Mouse (Mus musculus): ENCODE measurements at regions not wholly inside any gene's neighbourhood (a gene's known extent, or its start where the extent isn't known, plus 50 kb on each side); places are given as distances from the start of the nearest gene placed in this dataset.

DNA sequence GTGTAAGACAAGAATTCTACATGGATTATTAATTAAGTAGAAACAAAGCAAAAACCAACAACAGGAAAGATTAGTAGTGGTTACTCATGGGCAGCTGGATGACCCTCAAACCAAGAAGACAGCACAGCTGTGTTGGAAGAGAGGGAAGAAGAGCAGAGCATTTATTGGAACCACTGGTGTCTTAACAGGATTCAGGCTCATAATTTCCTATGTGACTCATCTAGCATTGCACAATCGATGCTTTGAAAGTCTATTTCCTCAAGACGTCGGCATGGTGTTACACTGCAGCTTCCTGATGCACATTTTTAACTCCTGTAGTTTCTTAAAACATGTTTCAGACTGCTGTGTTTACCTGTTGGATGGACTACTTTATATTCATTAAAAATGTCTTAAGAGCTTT, 221.1 kb downstream of the Gja1 start:
- no peak for ATAC-seq (ENCODE audit: insufficient read depth, low FRiP score, low read depth)
- Histone ChIP-seq H3K36me3 (no peaks in the 10 kb centered on the region), H3K4me2 (no peak overlapping the region), H3K9ac (no peak overlapping the region), H3K4me3 (replicated peaks) (no peak overlapping the region), H3K9me3 (no peaks in the 10 kb centered on the region), H3K27me3 (replicated peaks) (no peaks in the 10 kb centered on the region), H3K4me1 (no peaks in the 10 kb centered on the region), H3K27ac (no peak overlapping the region)
- 65% methylated on average over 3 of the region's 3 CpGs for whole genome bisulfite sequencing

DNA sequence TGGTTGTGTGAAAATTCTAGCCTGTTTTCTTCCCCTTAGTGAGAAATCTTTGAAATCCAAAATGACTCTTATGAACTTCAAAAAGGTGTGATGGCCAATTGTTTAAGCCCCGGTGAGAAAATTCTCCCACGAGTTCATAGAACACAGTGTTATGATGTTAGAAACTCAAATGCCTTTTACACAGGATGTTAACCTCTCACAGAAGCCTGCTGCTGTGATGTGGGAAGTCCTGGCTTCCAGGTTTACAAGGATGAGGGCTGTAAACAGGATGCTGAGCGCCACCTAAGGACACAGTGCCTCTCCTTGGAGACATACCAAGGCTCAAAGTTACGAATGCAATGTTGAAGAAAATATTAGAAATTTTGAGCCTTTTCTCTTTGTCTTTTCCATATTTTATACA, 222.8 kb downstream of the Gja1 start:
- Histone ChIP-seq H3K4me2 (no peak overlapping the region), H3K36me3 (no peaks in the 10 kb centered on the region), H3K4me3 (replicated peaks) (no peak overlapping the region), H3K4me1 (no peaks in the 10 kb centered on the region), H3K27ac (no peak overlapping the region), H3K9me3 (no peaks in the 10 kb centered on the region), H3K27me3 (replicated peaks) (no peaks in the 10 kb centered on the region), H3K9ac (no peak overlapping the region)
- WGBS = 56% methylated on average over 4 of the region's 4 CpGs
- ATAC-seq (ENCODE audit: insufficient read depth, low FRiP score, low read depth) = no peak

GRCm38 (mm10) chr10:56611564-56612288, 234.6 kb downstream of the Gja1 start:
- Histone ChIP-seq H3K27ac (no peak overlapping the region), H3K4me2 (no peak overlapping the region), H3K9ac (no peak overlapping the region), H3K4me1 (no peaks in the 10 kb centered on the region), H3K4me3 (replicated peaks) (no peak overlapping the region), H3K36me3 (no peaks in the 10 kb centered on the region), H3K27me3 (replicated peaks) (no peaks in the 10 kb centered on the region), H3K9me3 (no peaks in the 10 kb centered on the region)
- 67% methylated on average over 8 of the region's 8 CpGs for WGBS
- ATAC-seq (ENCODE audit: insufficient read depth, low FRiP score, low read depth) = no peak

- no peak for ATAC-seq (ENCODE audit: insufficient read depth, low FRiP score, low read depth)
Measured at GRCm38 (mm10) chr10:56642656-56643055, 265.5 kb downstream of the Gja1 start.

DNA sequence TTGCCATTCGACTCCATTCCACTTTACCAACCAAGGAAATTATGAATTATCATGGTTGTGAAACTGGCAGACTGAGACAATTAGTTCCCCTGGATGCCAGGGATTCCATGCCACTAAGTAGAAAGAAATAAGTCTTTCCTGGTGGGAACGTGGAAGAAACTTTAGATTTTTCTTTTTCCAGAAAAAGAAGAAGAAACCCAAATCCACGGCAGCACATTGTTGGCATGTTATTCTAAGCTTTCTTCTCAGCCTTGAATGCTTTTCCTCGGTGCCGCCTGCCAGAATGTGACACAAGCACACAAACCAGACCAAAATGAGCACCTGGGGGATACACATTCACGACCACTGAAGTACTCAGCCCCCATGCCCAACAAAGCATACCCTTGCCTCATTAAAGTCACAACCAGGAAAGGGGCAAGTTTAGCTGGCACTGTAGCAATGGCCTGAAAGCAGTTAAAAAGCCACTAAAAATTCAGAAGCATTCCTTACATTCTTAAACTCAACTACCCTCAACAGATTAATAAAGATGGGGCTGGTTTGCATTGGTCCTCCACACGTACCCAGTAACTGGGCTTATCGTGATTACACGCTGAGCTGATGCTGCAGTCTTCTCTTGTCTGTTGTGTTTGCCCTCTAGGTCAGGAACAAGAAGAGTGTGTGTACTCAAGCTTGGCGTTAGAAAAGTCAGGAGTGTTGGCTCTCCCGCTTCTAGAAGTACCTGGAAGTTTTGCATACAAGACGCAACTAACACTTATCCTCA, 266.4 kb downstream of the Gja1 start:
- H3K27me3 ChIP-seq (replicated peaks) = no peaks in the 10 kb centered on the region
- no peak for ATAC-seq (ENCODE audit: insufficient read depth, low FRiP score, low read depth)
- WGBS = 60% methylated on average over 12 of the region's 12 CpGs

More at GRCm38 (mm10) chr10:56642656-56643055, 265.5 kb downstream of the Gja1 start:
- Histone ChIP-seq H3K27ac (no peak overlapping the region), H3K4me3 (replicated peaks) (no peak overlapping the region), H3K4me1 (no peaks in the 10 kb centered on the region), H3K36me3 (no peaks in the 10 kb centered on the region), H3K9me3 (no peaks in the 10 kb centered on the region), H3K4me2 (no peak overlapping the region), H3K9ac (no peak overlapping the region), H3K27me3 (replicated peaks) (no peaks in the 10 kb centered on the region)
- 70% methylated on average over 2 of the region's 2 CpGs for WGBS

DNA sequence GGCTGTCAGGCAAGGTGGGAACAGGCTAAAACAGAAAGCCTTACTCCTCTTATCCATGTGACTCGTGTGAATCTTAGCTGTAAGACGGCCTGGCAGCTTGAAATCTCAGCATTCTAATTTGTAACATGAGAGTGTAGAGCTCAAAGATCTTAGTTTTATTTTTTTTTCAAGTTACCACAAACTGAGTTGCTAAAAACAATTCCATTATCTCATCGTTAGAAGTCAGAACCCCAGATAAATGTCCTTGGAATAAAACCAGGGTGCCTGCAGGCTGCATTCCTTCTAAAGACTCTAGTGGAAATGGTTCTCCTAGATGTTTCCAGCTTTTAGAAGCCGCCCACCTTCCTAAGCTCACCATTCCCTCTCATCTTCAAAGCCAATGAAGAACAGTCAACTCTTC, 283.4 kb downstream of the Gja1 start:
- H3K9ac ChIP-seq = no peak overlapping the region
- H3K27ac ChIP-seq = no peak overlapping the region
- H3K9me3 ChIP-seq = no peaks in the 10 kb centered on the region
- no peak overlapping the region for H3K4me2 ChIP-seq
- no peaks in the 10 kb centered on the region for H3K36me3 ChIP-seq
- 76% methylated on average over 4 of the region's 4 CpGs for WGBS
- no peak for ATAC-seq (ENCODE audit: insufficient read depth, low FRiP score, low read depth)
- H3K27me3 ChIP-seq (replicated peaks) = no peaks in the 10 kb centered on the region
- H3K4me3 ChIP-seq (replicated peaks) = no peak overlapping the region
- no peaks in the 10 kb centered on the region for H3K4me1 ChIP-seq

More for the DNA sequence above, 266.4 kb downstream of the Gja1 start:
- Histone ChIP-seq H3K4me3 (replicated peaks) (no peak overlapping the region), H3K27ac (no peak overlapping the region), H3K9ac (no peak overlapping the region), H3K4me1 (no peaks in the 10 kb centered on the region), H3K4me2 (no peak overlapping the region), H3K36me3 (no peaks in the 10 kb centered on the region), H3K9me3 (no peaks in the 10 kb centered on the region)

GRCm38 (mm10) chr10:56673919-56674318, 296.8 kb downstream of the Gja1 start:
- WGBS = 68% methylated on average over 3 of the region's 3 CpGs
- H3K27ac ChIP-seq = no peak overlapping the region
- no peak overlapping the region for H3K9ac ChIP-seq
- no peak overlapping the region for H3K4me3 ChIP-seq (replicated peaks)
- no peak for ATAC-seq (ENCODE audit: insufficient read depth, low FRiP score, low read depth)
- no peaks in the 10 kb centered on the region for H3K27me3 ChIP-seq (replicated peaks)
- H3K4me1 ChIP-seq = no peaks in the 10 kb centered on the region
- H3K9me3 ChIP-seq = no peaks in the 10 kb centered on the region
- no peaks in the 10 kb centered on the region for H3K36me3 ChIP-seq
- no peak overlapping the region for H3K4me2 ChIP-seq

- WGBS = 75% methylated on average over 3 of the region's 3 CpGs
- Histone ChIP-seq H3K9ac (no peak overlapping the region), H3K4me3 (replicated peaks) (no peak overlapping the region), H3K4me1 (no peaks in the 10 kb centered on the region), H3K36me3 (no peaks in the 10 kb centered on the region), H3K27me3 (replicated peaks) (no peaks in the 10 kb centered on the region), H3K27ac (no peak overlapping the region), H3K9me3 (no peaks in the 10 kb centered on the region), H3K4me2 (no peak overlapping the region)
- ATAC-seq (ENCODE audit: insufficient read depth, low FRiP score, low read depth) = no peak
Measured at GRCm38 (mm10) chr10:56682901-56683300, 305.8 kb downstream of the Gja1 start.

GRCm38 (mm10) chr10:56685655-56686250, 308.6 kb downstream of the Gja1 start:
- whole genome bisulfite sequencing = 74% methylated on average over 8 of the region's 8 CpGs
- Histone ChIP-seq H3K36me3 (no peaks in the 10 kb centered on the region), H3K9me3 (no peaks in the 10 kb centered on the region), H3K27ac (no peak overlapping the region), H3K27me3 (replicated peaks) (no peaks in the 10 kb centered on the region), H3K4me3 (replicated peaks) (no peak overlapping the region), H3K9ac (no peak overlapping the region), H3K4me1 (no peaks in the 10 kb centered on the region), H3K4me2 (no peak overlapping the region)
- ATAC-seq (ENCODE audit: insufficient read depth, low FRiP score, low read depth) = no peak

DNA sequence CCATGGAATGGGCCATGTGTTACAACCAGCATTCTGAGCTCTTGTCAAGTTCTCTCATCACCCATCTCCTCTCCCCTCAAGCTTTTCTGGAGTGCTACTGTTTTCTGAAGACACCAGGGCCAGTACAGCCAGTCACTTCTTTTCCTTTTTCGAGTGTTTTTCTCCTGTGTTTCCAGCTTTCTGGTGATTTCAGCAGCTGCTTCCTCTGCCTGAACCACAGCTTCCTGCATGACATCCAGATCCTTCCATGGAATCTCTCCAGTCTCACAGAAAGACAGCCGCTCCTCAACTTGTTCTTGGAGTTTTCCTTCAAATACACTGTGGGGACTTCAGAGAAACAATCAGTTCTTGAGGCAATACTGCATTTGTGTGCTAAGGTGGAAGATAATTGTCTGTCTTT, 314.3 kb downstream of the Gja1 start:
- H3K27ac ChIP-seq = no peak overlapping the region
- no peaks in the 10 kb centered on the region for H3K36me3 ChIP-seq
- no peaks in the 10 kb centered on the region for H3K4me1 ChIP-seq
- H3K4me2 ChIP-seq = no peak overlapping the region
- ATAC-seq (ENCODE audit: insufficient read depth, low FRiP score, low read depth) = no peak
- WGBS = 66% methylated on average over 2 of the region's 2 CpGs
- H3K27me3 ChIP-seq (replicated peaks) = no peaks in the 10 kb centered on the region
- H3K9ac ChIP-seq = no peak overlapping the region
- no peak overlapping the region for H3K4me3 ChIP-seq (replicated peaks)
- no peaks in the 10 kb centered on the region for H3K9me3 ChIP-seq

- Histone ChIP-seq H3K9me3 (no peaks in the 10 kb centered on the region), H3K27me3 (replicated peaks) (no peaks in the 10 kb centered on the region), H3K27ac (no peak overlapping the region), H3K4me2 (no peak overlapping the region), H3K4me3 (replicated peaks) (no peak overlapping the region), H3K9ac (no peak overlapping the region), H3K4me1 (no peaks in the 10 kb centered on the region), H3K36me3 (no peaks in the 10 kb centered on the region)
- 74% methylated on average over 3 of the region's 3 CpGs for WGBS
- no peak for ATAC-seq (ENCODE audit: insufficient read depth, low FRiP score, low read depth)
Measured at GRCm38 (mm10) chr10:56695100-56695499, 318.0 kb downstream of the Gja1 start.

GRCm38 (mm10) chr10:56700126-56700525, 323.0 kb downstream of the Gja1 start:
- Histone ChIP-seq H3K9ac (no peak overlapping the region), H3K36me3 (no peaks in the 10 kb centered on the region), H3K27ac (no peak overlapping the region), H3K4me1 (no peaks in the 10 kb centered on the region), H3K4me3 (replicated peaks) (no peak overlapping the region), H3K4me2 (no peak overlapping the region), H3K9me3 (no peaks in the 10 kb centered on the region), H3K27me3 (replicated peaks) (no peaks in the 10 kb centered on the region)
- ATAC-seq (ENCODE audit: insufficient read depth, low FRiP score, low read depth) = no peak
- WGBS = 77% methylated on average over 6 of the region's 6 CpGs
